Mouse (Mus musculus) CH12.LX (cell line): ENCODE measurements around the gene Tbc1d14. TPM values are rescaled to one million over a fixed set of nuclear protein-coding genes. Genes with fewer than 3 reads are reported as not detected.

Source experiments
- DNase-seq: peaks from one replicate; pipeline ENCODE4 v3.0.0-alpha.2; 2013; ENCODE audit errors: extremely low read depth
- H3K27ac ChIP-seq: 2 replicates; pipeline ENCODE4 v1.5.1; 2012; ENCODE audit warnings: low read depth, mild to moderate bottlenecking, control low read depth, moderate library complexity; ENCODE audit not compliant: insufficient read depth
- H3K27me3 ChIP-seq: replicated peaks from 2 replicates; pipeline ENCODE3; 2012; ENCODE audit warnings: inconsistent platforms
- H3K36me3 ChIP-seq, 2 experiments: replicated peaks in 1 of 2; 2 replicates each; pipeline versions ENCODE3 to v1.6.1; 2012; ENCODE audit warnings: inconsistent platforms in 1 of 2, low read length in 1 of 2, mild to moderate bottlenecking in 1 of 2, mixed read lengths in 1 of 2, moderate library complexity in 1 of 2; ENCODE audit not compliant: control insufficient read depth in 1 of 2, insufficient read depth in 1 of 2
- H3K4me1 ChIP-seq, 2 experiments: 2 replicates each; pipeline ENCODE4 v1.6.1; 2012; ENCODE audit warnings: inconsistent platforms in 1 of 2, moderate library complexity in 1 of 2; ENCODE audit not compliant: insufficient read depth in 2 of 2, control insufficient read depth in 1 of 2
- H3K4me2 ChIP-seq: 2 replicates; pipeline ENCODE4 v1.6.1; 2012; ENCODE audit warnings: low read depth, mild to moderate bottlenecking, control low read depth; ENCODE audit not compliant: poor library complexity, insufficient read depth, severe bottlenecking
- H3K4me3 ChIP-seq, 3 experiments: fragments of 150-350 bp in 1 of 3; sonication (generic) in 1 of 3; replicated peaks in 1 of 3; 2 replicates each; pipeline versions ENCODE3 to v1.5.1; 2011 to 2012; ENCODE audit warnings: low read depth in 2 of 3, low read length in 2 of 3, mild to moderate bottlenecking in 2 of 3, moderate library complexity in 2 of 3, control low read depth in 1 of 3, improper control_type of control experiment in 1 of 3, inconsistent platforms in 1 of 3, mixed read lengths in 1 of 3; ENCODE audit not compliant: poor library complexity in 1 of 3
- H3K79me2 ChIP-seq: replicated peaks from 2 replicates; pipeline ENCODE4 v1.6.1; 2012; ENCODE audit warnings: mild to moderate bottlenecking, moderate library complexity; ENCODE audit not compliant: control insufficient read depth, poor library complexity, insufficient read depth, severe bottlenecking; ENCODE audit errors: extremely low read depth
- H3K9ac ChIP-seq: 2 replicates; pipeline ENCODE4 v1.6.1; 2012; ENCODE audit warnings: low read depth, mild to moderate bottlenecking, control low read depth, moderate library complexity; ENCODE audit not compliant: insufficient read depth
- H3K9me3 ChIP-seq: replicated peaks from 2 replicates; pipeline ENCODE3; 2012; ENCODE audit warnings: low read length, inconsistent platforms, mixed read lengths
- BHLHE40 ChIP-seq: IDR thresholded peaks from 2 replicates; pipeline ENCODE4 v1.6.1; 2011; ENCODE audit warnings: mild to moderate bottlenecking, low read depth, low read length, improper control_type of control experiment
- CHD1 ChIP-seq: IDR thresholded peaks from 2 replicates; pipeline ENCODE4 v1.6.1; 2012; ENCODE audit warnings: low read depth, low read length, improper control_type of control experiment, inconsistent platforms
- CHD2 ChIP-seq: IDR thresholded peaks from 2 replicates; pipeline ENCODE4 v1.6.1; 2011; ENCODE audit warnings: low read length, improper control_type of control experiment
- CTCF ChIP-seq, 2 experiments: IDR thresholded peaks in 1 of 2; conservative IDR thresholded peaks in 1 of 2; 2 replicates each; pipeline ENCODE4 v1.5.1; 2011 to 2012; ENCODE audit warnings: low read depth in 2 of 2, low read length in 2 of 2, improper control_type of control experiment in 1 of 2, inconsistent platforms in 1 of 2, mild to moderate bottlenecking in 1 of 2, moderate library complexity in 1 of 2
- ELF1 ChIP-seq: IDR thresholded peaks from 2 replicates; pipeline ENCODE4 v1.6.1; 2014; ENCODE audit warnings: low read depth, mild to moderate bottlenecking, inconsistent platforms, low read length, improper control_type of control experiment
- ETS1 ChIP-seq: conservative IDR thresholded peaks from 2 replicates; pipeline ENCODE4 v1.6.1; 2012; ENCODE audit warnings: low read depth, mild to moderate bottlenecking, inconsistent platforms, low read length, improper control_type of control experiment, moderate library complexity
- GABPA ChIP-seq: IDR thresholded peaks from 2 replicates; pipeline ENCODE4 v1.6.1; 2012; ENCODE audit warnings: low read depth, low read length, improper control_type of control experiment, inconsistent platforms; ENCODE audit not compliant: insufficient replicate concordance
- JUN ChIP-seq: IDR thresholded peaks from 2 replicates; pipeline ENCODE4 v1.6.1; 2011; ENCODE audit warnings: low read depth, mild to moderate bottlenecking, low read length, improper control_type of control experiment, moderate library complexity; ENCODE audit not compliant: insufficient read depth
- JUND ChIP-seq: conservative IDR thresholded peaks from 2 replicates; pipeline ENCODE4 v1.6.1; 2011; ENCODE audit warnings: low read depth, low read length, improper control_type of control experiment
- KAT2A ChIP-seq: IDR thresholded peaks from 2 replicates; pipeline ENCODE4 v1.6.1; 2012; ENCODE audit warnings: low read length, improper control_type of control experiment, inconsistent platforms; ENCODE audit not compliant: insufficient replicate concordance
- MAFK ChIP-seq: IDR thresholded peaks from 2 replicates; pipeline ENCODE4 v1.6.1; 2011; ENCODE audit warnings: low read length, improper control_type of control experiment; ENCODE audit not compliant: insufficient replicate concordance
- MAX ChIP-seq: IDR thresholded peaks from 2 replicates; pipeline ENCODE4 v1.6.1; 2011; ENCODE audit warnings: low read length, improper control_type of control experiment
- MAZ ChIP-seq: IDR thresholded peaks from 2 replicates; pipeline ENCODE4 v1.6.1; 2012; ENCODE audit warnings: low read depth, mild to moderate bottlenecking, inconsistent platforms, low read length, improper control_type of control experiment, moderate library complexity
- MYC ChIP-seq: IDR thresholded peaks from 2 replicates; pipeline ENCODE4 v1.6.1; 2011; ENCODE audit warnings: low read depth, mild to moderate bottlenecking, improper control_type of control experiment, low read length
- PAX5 ChIP-seq: IDR thresholded peaks from 2 replicates; pipeline ENCODE4 v1.6.1; 2012; ENCODE audit warnings: low read length, inconsistent platforms, mixed read lengths
- POLR2A ChIP-seq: IDR thresholded peaks from 2 replicates; pipeline ENCODE4 v1.6.1; 2011; ENCODE audit warnings: low read depth, mild to moderate bottlenecking, improper control_type of control experiment, low read length
- POLR2AphosphoS2 ChIP-seq: IDR thresholded peaks from 2 replicates; pipeline ENCODE4 v1.6.1; 2011; ENCODE audit warnings: low read depth, low read length, improper control_type of control experiment
- RAD21 ChIP-seq: IDR thresholded peaks from 2 replicates; pipeline ENCODE4 v1.6.1; 2011; ENCODE audit warnings: low read depth, mild to moderate bottlenecking, low read length, improper control_type of control experiment, moderate library complexity
- RCOR1 ChIP-seq: conservative IDR thresholded peaks from 2 replicates; pipeline ENCODE4 v1.6.1; 2012; ENCODE audit warnings: low read depth, mild to moderate bottlenecking, inconsistent platforms, low read length, improper control_type of control experiment
- SIN3A ChIP-seq: IDR thresholded peaks from 2 replicates; pipeline ENCODE4 v1.6.1; 2012; ENCODE audit warnings: low read length, improper control_type of control experiment, inconsistent platforms
- SMC3 ChIP-seq: IDR thresholded peaks from 2 replicates; pipeline ENCODE4 v1.6.1; 2011; ENCODE audit warnings: low read depth, low read length, improper control_type of control experiment
- TBP ChIP-seq: conservative IDR thresholded peaks from 2 replicates; pipeline ENCODE4 v1.6.1; 2011; ENCODE audit warnings: low read depth, low read length, improper control_type of control experiment
- TCF12 ChIP-seq: IDR thresholded peaks from 2 replicates; pipeline ENCODE4 v1.6.1; 2014; ENCODE audit warnings: low read depth, mild to moderate bottlenecking, inconsistent platforms, low read length, improper control_type of control experiment
- UBTF ChIP-seq: IDR thresholded peaks from 2 replicates; pipeline ENCODE4 v1.6.1; 2012; ENCODE audit warnings: low read depth, mild to moderate bottlenecking, inconsistent platforms, low read length, improper control_type of control experiment, moderate library complexity
- USF1 ChIP-seq: IDR thresholded peaks from 2 replicates; pipeline ENCODE4 v1.6.1; 2014; ENCODE audit warnings: low read depth, mild to moderate bottlenecking, inconsistent platforms, low read length, improper control_type of control experiment
- ZKSCAN1 ChIP-seq: IDR thresholded peaks from 2 replicates; pipeline ENCODE4 v1.6.1; 2012; ENCODE audit warnings: low read depth, inconsistent platforms, low read length, improper control_type of control experiment, borderline replicate concordance
- ZNF384 ChIP-seq: IDR thresholded peaks from 2 replicates; pipeline ENCODE4 v1.6.1; 2012; ENCODE audit warnings: low read depth, low read length, improper control_type of control experiment, inconsistent platforms
- dilution Hi-C: fragments of 300-500 bp; cut with MboI; formaldehyde crosslinking; loops from 2 replicates; pipeline ENCODE4 v1.14.3; 2020; ENCODE audit warnings: low sequenced_read_pairs; ENCODE audit not compliant: extremely low pct_unique_long_range_greater_than_20kb, extremely low pct_ligation_motif_present
- in situ Hi-C: fragments of 300-500 bp; cut with MboI; formaldehyde crosslinking; loops from 3 replicates; pipeline ENCODE4 v1.14.3; 2019; ENCODE audit warnings: low sequenced_read_pairs, low pct_ligation_motif_present, low pct_unique_long_range_greater_than_20kb, mixed read lengths
- polyA plus RNA-seq: library from polyadenylated mRNA; unstranded; fragments of >175 nt; gene quantifications from 2 replicates; pipeline ENCODE4 v1.2.1, GENCODE M21; 2012; ENCODE audit warnings: low read depth; ENCODE audit not compliant: insufficient read length
- total RNA-seq, 2 experiments: library from RNA; depleted of rRNA; stranded (reverse); fragments of 300-350 nt in 1 of 2; fragments of >200 nt in 1 of 2; gene quantifications; 2 replicates each; pipeline ENCODE4 v1.2.3; 2012 to 2014

Tbc1d14 gene
- total and polyA plus RNA-seq, 3 experiments: 5.7 to 29.1 (median 10.1) TPM

DNA sequence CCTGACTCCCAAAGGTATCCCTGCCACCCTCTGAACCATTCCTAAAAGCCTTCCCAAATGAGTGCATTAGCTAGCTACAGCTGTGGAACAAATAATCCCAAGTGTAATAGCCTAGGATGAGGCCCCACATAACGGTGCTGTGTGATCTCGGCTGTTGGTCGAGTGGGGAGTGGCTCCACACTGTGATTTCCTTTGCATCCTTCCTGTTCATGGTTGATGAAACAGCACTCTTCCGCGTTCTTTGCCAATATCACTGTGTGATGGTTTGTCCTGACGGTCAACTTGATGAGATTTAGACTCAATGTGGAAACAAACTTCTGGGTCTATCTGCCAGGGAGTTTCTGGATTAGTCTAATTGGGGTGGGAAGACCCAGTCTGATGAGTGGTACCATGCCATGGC lies 140.3 kb downstream of the Tbc1d14 start:
- dilution Hi-C loops: no loop called here
- H3K4me3 ChIP-seq: no peak overlapping the region
- no peak overlapping the region for H3K9ac ChIP-seq
- no peak for DNase-seq
- peaks cover 1% of the 10 kb centered on the region for H3K9me3 ChIP-seq
- no peaks in the 10 kb centered on the region for H3K36me3 ChIP-seq
- peaks cover 64% of the 10 kb centered on the region for H3K27me3 ChIP-seq
- TF ChIP-seq ETS1: no peak
- no peak for TF ChIP-seq ZNF384
- TF ChIP-seq TBP: no peak
- TF ChIP-seq UBTF: no peak
- no peak for TF ChIP-seq MYC
- no peak for TF ChIP-seq MAX
- no peak for TF ChIP-seq CTCF (conservative IDR thresholded peaks at IDR 0.05 in 1 of 2, IDR thresholded peaks at IDR 0.05 in 1 of 2; ENCODE audit: low read depth in 2 of 2, low read length in 2 of 2)
- TF ChIP-seq USF1: no peak
- no peak for TF ChIP-seq JUND
- no peak for TF ChIP-seq CHD2
- TF ChIP-seq MAZ: no peak
- TF ChIP-seq ZKSCAN1: no peak
- no peak for TF ChIP-seq RCOR1
- TF ChIP-seq BHLHE40: no peak
- no peak for TF ChIP-seq POLR2AphosphoS2
- TF ChIP-seq, all 38 proteins: peak for 0
- H3K4me1 ChIP-seq: peaks cover 4 to 11% of the 10 kb centered on the region in 2 experiments; a peak in 2 of 4 replicates
- H3K27ac ChIP-seq: no peak overlapping the region
- no peak overlapping the region for H3K4me2 ChIP-seq
- no peaks in the 10 kb centered on the region for H3K79me2 ChIP-seq
- in situ Hi-C loops: no loop called here

GRCm38 (mm10) chr5:36451872-36452389 lies 141.1 kb downstream of the Tbc1d14 start:
- in situ Hi-C loops: no loop called here

More at GRCm38 (mm10) chr5:36451872-36452389, 141.1 kb downstream of the Tbc1d14 start:
- H3K9ac ChIP-seq: no peak overlapping the region
- dilution Hi-C loops: no loop called here
- peaks cover 3% of the 10 kb centered on the region for H3K9me3 ChIP-seq
- no peak overlapping the region for H3K4me2 ChIP-seq
- no peak overlapping the region for H3K27ac ChIP-seq
- TF ChIP-seq MAX (no peak), POLR2A (no peak), POLR2AphosphoS2 (no peak), KAT2A (no peak), GABPA (no peak), TCF12 (no peak), PAX5 (no peak), JUN (no peak), SMC3 (no peak), ELF1 (no peak), SIN3A (no peak), ZKSCAN1 (no peak), RAD21 (no peak), MAFK (no peak), JUND (no peak), ZNF384 (no peak), CHD1 (no peak)
- no peaks in the 10 kb centered on the region for H3K36me3 ChIP-seq
- H3K79me2 ChIP-seq: no peaks in the 10 kb centered on the region
- DNase-seq: no peak
- H3K27me3 ChIP-seq: peaks cover 68% of the 10 kb centered on the region
- H3K4me3 ChIP-seq: no peak overlapping the region
- H3K4me1 ChIP-seq: peaks cover 4 to 11% of the 10 kb centered on the region in 2 experiments; a peak in 2 of 4 replicates
